Mouse (Mus musculus) fibroblast of lung, adult 2 months (primary cell): ENCODE measurements around the gene Amt.
"Not testable (repeated sequence)": the region's sequence is repeated elsewhere in the genome, so short reads cannot be mapped to it uniquely, and the experiment has no call there.

Source experiments
- DNase-seq: peaks from one replicate; pipeline ENCODE4 v3.0.0-alpha.2; 2011; ENCODE audit warnings: low read depth

The Amt gene

DNA sequence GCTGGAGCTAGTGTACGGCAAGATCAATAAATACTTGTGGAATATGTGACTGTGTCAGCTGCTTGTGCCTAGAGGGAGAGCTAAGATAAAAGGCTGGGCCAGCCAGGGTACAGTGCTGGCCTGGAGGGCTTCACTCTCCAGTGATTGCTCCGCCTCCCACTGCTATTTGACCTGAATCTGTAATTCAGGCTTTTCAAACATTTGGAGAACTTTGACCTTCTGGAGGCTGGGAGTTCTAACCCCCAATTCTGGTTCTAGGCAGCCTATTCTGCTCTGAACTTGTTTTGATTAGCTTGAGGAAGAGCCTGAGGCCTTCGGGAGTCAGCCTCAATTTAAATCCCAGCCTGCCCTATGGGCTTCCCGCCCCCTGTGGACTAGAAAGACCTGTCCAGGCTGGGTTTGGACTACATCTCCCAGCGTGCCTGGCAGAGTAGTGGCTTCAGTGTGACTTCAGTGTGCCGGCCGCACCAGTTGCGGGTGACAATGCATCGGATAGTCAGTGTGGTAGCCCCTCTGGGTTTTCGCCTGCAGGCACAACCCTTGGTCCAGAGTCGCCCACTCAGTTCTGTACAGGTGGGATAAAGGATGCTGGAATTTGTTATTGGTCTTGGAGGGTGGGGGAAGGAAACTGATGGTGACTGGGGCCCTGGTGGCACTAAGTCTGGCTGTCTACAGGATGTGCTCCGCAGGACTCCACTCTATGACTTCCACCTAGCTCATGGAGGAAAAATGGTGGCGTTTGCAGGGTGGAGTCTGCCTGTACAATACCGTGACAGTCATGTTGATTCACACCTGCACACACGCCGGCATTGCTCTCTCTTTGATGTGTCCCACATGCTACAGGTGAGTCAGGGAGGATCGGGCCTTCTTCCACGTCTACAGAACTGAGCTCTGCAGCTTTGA lies at the start of gene Amt:
Gene Amt, plus strand, starts transcription at position 401 of the 903 bp plus-strand sequence.
- DNase-seq: no peak

DNA sequence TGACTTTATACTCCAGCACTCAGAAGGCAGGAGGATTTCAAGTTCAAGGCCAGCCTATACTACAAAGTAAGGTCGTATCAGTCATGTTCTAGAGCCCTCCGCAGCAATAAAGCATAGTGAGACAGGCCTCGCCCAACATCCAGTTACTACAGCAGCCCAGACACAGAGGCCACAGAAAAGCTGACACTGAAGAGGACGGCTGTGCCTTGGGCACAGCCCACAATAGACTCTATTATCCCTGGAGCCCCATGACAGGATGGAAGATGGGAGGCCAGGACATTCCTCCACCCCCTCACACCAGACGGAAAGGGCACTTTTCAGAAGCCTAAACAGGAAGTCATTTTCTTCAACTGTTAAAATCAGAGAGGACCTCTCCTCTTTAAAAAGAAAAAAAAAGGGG lies 47.7 kb upstream of the Amt start:
- no peak for DNase-seq

DNA sequence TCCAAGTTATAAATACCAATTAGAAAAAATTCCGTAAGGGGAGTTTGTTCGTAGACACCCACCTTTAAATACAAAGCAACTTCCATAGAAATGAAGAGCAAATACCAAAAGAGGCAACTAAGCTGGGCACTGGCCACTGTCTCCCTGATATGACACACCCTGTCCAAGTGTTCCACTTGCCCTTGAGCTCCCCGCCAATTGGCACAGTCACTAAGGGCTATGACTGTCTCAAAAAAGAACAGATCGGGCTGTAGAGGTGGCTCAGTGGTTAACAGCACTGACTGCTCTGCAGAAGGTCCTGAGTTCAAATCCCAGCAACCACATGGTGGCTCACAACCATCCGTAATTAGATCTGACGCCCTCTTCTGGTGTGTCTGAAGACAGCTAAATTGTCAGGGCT lies 44.8 kb upstream of the Amt start:
- DNase-seq: no peak

DNA sequence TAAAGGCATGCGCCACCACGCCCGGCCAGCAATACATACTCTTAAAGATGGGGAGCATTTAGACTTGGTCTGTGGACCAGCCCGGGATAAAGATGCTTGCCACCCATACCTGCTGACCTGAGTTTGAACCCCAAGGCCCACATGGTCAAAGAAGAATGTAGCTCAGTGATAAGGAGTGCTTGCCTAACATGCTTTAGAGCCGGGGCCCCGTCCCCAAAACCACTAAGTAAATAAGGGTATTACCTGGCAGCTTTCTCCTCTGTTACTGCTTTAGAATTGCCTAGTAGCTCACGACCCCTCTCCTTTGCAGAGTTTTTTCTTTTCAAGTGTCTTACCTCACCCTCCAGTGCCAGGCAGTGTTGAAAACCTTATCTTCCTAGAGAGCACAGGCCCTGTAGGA lies 43.9 kb upstream of the Amt start:
- DNase-seq: no peak

DNA sequence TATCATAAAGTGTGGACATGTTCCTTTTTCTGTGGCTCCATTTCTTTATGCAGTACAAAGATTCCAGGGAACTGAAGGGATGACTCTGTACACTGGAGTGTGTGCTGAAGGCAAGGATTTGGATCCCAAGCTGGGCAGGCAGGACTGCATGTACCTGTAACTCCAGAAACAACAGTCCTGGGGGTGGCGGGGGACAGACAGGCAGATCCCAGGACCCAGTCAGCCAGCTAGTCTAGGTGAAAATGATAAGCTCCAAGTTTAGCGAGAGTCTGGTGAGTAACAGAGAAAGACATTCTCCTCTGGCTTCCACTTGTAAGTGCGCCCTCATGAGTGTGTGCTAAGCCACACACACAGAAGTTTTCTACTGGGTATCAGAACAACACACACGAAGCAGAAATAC lies 36.1 kb upstream of the Amt start:
- no peak for DNase-seq

DNA sequence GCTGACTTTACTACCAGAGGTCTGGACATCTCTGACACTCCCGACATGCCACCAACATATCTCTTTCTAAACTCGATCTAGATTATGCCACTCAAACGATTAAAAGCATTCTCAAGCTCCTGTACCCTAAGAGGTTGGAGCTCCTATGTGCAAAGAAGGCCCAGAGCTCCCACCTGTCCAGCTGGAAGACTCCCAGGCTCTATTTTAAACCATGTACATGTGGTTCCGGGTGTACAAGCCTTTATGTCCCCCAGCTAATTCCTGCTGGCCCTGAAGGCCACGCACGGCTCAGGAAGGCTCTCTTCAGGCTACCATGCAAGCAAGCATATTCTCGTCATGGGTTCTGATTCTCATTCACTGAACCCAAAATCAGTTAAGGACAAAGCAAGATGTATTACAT lies 34.8 kb upstream of the Amt start:
- no peak for DNase-seq

DNA sequence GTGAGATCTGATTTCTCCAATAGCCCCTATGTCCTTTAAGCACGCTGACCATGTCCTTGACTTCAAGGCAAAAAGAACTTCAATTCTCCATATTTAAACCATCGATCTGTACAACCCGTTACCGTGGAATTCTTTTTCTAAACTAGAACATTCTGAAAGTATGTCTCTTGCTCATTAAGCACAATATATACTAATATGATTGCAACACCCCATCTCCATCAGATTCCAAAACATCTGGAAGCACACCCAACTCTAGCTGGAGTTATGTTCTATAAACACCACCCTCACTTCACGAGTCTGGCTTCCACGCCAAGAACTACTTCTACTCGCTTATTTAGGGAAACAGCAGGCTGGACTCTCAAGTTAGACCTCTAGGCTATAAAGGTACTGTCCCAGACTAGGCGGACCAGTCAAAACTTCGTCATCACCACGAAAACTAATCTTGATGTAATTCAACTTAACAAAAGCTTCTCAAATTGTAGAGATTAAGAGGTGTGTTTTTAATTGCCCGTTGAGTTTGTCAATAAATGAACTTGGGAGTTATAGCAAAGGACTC lies 34.1 kb upstream of the Amt start:
- no peak for DNase-seq

DNA sequence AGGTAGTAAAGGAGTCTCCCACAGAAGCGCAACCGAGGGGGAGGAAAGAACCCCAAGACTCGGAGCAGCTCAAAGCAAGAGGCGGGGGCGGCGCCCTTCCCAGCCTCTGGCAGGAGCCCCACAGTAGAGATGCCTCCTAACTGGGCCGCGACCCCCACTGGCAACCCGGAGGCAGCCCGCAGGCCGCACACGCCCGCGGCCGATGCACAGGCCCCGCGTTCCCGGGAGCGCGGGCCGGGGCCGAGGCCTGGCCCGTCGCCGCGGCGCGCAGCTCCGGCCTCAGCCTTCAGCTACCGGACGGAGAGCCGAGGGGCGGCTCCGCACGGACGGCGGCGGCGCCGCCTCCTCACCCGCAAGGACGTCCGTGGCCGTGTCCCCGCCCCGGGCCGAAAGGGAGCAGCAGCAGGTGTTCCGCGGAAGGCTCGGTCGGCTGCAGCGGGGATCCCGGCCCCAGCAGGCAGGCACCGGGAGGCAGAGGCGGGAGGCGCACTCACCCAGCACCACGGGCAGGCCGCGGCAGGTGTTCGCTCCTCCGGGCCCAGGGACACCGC lies 33.4 kb upstream of the Amt start:
- no peak for DNase-seq

DNA sequence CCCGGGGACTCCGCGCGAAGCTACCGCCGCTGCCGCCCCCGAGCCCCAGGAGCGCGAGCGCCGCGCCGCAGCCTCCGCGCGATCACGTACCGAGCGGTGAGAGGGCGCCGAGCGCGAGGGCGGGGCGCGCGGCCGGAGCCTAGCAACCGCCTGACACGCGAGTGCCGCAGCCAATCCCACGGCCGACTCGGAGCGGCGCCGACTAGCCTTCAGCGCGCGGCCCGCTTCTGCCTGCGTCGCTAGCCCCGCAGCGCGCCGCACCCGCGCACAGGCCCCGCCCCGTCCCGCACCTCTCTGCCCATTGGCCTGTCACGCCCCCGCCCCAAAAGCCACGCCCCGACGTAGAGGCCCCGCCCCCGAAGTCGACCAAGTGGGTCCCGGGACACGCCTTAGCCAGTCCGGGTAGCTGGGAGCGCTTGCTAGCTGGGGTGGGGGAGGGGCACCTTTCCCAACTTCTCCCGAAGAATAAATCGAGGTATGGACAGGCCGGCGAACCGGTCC lies 32.9 kb upstream of the Amt start, which contains the start of gene Dag1:
Gene Dag1, minus strand, starts transcription at position 269 of the 501 bp plus-strand sequence.
- peak; percentile 83 for DNase-seq

DNA sequence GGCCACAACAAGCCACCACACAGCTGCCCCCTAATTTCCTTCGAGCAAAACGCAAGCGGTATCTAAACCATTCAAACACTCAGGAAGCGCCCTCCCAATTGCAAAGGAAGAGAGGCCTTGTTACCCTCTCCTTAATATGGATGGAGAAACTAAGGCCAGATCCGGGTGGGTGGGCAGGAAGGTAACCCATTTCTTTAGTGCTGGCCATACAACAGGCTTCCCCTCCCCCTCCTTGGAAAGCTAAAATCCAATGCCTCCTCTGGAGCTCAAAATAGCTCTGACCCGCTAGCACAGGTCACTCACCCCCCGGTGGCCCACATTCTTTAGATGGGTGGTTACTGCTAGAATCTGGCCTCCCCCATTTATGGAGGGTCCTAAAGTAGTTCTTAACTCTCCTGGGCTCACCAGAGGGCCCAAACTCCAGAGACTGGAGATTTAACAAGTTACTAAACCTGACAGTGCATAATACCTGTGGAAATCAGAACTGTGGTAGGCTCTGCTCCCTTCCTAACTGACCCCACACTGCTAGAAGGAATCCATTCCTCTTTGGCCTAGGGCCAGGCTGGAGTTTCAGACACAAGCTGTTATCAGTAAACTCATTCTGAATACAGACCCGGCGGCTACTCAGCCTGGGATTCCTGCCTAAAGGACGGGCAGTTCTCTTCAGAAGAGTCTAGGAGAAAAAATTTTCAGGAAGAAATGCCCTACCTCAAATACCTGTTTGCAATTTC lies 32.3 kb upstream of the Amt start:
- DNase-seq: no peak

DNA sequence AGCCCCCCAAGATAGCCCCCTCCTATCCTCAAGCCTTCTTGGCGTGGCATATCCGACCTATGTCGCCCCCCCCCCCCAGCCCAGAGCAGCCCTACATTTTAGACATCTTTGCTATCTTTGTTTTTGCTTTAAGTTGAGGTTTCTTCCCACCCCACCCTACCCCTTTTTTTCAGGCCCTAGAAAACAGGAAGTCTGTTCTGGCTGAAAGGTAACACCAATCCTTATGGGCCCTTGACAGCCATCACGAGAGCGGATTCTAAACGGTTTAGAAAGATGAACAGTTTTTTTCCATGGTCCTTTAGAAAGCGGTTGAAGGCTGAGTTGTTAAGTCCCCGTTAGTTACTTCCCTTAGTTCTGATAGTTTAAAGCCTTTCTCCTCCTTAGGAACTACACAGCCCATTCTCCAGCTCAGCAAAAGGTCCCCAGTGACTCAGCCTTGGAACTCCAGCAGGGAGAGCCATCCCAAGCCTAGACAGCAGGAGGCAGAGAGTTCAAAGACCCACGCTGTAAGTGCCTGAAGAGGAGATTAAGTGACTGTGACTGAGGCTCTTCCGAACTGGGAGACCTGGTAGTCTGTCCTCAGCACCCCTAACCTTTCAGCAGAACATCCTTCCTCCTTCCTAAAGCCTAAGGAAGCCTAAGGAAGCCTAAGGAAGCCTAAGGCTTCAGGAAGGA lies 30.3 kb upstream of the Amt start:
- no peak for DNase-seq

DNA sequence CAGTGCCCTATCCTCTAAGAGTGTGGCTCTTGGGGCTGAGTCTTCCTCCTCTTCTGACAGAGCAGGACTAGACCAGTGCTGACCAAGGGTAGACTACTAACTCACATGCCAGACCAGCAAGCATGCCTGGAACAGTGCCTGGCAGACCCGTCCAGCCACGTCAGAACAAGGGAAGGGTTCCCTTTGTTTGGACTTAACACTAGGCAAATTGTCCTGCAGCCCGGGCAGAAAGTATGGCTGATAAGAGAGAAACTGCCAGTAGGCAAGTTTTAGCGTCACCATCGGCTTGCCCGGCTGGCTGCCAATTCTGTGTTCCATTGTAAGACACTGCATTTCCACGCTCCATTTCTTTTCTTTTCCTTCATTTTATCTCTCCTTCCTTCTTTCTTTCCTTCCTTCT lies 29.0 kb upstream of the Amt start:
- DNase-seq: no peak

DNA sequence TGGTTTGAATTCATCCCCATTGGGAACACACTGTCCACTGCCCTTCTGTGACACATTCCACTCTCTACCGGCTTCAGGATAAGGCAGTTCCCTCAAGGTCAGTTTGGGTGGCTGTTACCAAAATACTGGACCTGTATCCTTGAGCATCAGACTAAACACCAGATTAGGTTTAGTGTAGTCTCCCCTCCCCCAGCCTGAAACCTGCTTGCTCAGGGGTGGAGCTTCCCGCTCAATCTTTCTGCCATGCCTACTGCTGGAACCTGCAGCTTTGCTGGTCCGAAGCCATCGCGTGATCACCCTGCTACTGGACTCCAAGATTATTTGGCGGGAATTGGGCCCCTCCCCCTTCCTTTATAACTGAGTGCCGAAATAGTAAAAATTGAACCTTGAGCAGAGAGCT lies 28.0 kb upstream of the Amt start:
- DNase-seq: not testable (repeated sequence)

DNA sequence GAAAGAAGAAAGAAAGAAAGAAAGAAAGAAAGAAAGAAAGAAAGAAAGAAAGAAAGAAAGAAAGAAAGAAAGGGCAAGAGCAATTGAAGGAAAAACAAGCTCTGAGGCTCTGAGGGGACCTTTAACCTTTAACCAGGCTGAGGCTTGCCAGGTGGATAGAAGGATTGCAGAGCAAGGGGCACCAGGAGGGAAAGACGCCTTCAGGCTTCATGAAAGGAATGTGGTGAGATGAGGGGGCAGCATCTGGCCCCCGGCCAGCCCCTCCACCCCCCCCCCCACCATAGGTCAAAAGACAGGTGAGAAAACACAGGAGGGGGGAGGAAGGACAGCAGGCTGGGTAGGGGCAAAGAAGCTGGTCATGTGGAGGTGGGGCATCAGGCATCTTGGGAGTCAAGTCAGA lies 24.7 kb upstream of the Amt start:
- no peak for DNase-seq

DNA sequence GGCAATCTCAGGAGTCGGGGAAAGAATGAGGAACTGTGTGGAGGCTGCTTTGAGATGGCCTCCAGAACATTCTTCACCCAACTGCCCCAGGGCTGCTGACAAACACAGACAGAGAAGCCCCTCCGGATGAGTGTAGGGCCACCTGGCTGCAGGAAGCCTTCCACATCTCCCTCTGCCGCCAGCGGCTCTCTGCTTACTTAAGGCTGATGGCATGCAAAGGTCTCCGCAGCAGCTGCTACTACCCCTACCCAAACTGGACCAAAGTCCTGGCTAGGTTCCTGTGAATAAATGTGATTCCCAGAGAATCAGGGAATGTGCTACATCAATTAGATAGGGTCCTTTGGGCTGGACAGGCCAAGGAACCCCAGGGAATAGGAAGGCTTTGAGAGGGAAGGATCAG lies 24.0 kb upstream of the Amt start:
- DNase-seq: no peak

DNA sequence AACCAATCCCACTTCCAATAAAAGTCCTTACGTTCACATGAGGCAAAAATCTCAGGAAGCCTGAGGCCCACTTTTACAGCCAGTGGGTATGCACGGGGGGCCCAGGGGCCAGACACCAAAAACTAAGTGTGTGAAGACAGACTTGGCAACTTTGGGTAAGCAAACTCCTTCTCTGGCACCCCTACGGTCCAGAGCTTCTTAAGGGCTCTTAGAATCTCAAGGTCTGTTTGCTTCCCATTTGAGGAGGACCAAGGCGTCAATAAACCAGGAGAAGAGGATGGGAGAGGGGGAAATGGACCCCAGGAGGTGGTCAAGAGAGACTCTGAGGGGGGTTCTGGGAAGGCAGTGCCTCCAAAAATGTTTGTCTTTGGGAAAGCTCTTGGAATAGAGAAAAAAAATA lies 23.2 kb upstream of the Amt start:
- no peak for DNase-seq

DNA sequence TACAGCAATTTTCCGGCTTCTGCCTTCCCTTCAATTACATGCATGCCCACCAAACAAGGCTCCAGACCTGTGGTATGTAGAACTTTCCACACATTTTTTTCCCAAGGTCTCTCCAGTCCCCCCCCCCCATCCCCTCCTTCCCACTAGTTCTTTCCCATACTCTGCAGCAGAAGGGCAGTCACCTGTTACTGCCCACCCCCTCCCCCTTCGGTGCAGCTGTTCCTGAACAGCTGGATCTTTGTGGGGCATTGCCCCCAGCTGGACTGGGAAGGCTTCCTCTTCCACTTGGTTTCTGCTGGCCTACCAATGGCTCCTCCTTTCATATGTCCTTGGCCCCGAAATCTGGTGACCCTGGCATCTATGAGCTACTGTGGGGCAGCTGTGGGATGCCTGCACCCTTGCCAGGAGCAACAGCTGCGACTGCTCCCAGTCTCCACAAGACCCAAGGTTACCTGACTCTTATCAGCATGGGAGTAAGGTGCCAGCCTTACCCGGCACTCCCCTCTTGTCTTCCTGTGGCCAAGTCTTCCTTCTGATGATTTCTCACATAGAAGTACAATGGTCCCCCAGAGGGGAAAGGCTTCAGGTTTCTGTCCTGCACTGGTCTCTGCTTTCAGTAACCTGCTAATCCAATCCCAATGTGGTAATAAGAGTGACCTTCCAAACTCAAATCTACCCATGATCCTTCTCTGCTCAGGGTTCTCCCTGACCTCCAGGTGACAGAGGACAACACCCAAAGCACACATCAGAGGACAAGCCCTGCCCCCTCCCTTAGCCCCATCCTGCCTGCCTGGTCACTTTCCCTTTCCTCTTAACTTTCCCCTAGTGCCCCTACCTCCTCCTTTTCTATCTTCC lies 21.9 kb upstream of the Amt start:
- DNase-seq: no peak

DNA sequence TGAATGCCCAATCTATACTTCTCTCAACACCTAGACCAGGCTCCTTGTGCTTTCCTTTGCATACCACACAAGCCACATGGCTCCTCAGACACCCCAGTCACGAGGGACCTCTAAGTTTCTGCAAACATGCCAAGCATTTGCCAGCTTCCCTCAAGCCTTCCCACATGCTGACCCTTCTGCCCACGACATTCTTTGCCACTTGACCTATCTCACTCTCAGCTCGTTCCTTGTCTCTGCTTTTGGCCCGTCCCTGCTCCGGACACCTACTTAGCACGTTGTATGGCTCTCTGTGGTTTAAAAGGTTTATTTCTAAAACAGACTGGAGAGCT lies 21.4 kb upstream of the Amt start:
- DNase-seq: no peak

DNA sequence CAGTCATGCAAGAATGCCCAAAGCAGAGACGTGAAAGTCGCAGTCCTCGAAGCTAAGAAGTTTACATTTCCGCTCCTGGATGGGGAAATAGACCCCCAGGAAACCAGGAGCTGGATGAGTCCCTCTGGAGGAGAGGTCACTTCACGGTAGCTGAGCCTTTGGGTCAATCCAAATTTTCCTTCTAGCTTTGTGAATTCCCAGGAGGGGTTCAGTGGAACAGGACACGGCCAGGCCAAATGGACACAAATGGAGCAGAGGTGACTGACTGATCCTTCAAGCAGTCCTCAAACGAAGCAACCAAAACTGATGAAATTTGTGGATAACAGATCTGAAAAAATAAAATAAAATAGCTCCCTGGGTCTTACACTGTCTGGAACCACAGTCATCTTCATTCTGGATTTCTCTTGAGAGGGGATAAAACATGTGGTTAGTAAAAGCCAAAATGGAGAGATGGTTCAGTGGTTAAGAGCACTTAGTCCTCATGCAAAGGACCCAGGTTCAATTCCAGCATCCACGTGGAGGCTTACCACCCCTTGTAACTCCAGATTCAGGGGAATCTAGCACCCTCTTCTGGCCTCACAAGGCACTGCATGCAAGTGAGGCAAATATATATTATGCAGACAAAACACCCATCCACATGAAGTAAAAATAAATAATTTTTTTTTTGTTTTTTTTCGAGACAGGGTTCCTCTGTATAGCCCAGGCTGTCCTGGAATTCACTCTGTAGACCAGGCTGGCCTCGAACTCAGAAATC lies 17.8 kb upstream of the Amt start:
- DNase-seq: no peak

DNA sequence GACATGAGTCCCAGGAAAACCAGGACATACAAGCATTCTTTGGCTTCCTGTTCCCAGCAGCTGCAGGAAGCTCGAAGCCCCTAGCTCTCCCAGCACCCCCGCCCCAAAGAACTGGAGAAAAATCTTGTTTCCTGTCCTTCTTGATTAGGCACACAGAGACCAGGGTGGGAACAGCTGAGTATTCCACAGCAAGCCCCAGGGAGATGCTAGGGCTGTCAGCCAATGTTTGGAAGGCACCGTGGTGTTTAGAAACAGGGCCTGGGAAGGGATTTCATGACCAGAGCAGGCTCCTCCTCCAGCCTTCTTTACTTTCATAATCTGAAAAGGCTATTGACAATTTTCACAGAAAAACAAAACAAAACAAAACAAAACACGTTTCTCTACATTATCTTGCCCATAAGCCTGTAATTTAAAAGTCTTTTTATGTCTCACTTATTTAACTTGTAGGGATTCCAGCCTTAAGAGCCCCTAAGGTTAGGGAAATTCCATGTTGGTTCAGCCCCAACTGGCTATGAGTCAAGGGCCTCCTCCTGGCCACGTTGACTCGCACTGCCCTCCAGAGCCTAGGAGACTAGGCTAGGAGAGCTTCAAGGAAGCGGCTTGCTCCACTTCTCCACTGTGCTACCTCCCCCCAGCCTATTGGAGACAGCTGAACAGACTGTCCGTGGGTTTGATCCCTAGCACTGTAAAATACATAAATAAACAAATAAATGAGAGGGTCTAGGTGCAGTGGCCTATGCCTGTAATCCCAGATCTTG lies 16.4 kb upstream of the Amt start:
- peak; percentile 90 for DNase-seq
